Mouse (Mus musculus): ENCODE measurements at regions not wholly inside any gene's neighbourhood (a gene's known extent, or its start where the extent isn't known, plus 50 kb on each side); places are given as distances from the start of the nearest gene placed in this dataset.

- DNase-seq (ENCODE audit: low spot score): peak; percentile 10
Observed at GRCm38 (mm10) chr1:35786668-35787213, 281.5 kb upstream of the Hs6st1 start.

GRCm38 (mm10) chr1:35797064-35797463 lies 271.1 kb upstream of the Hs6st1 start:
- DNase-seq (ENCODE audit: low spot score): no peak

GRCm38 (mm10) chr1:35797526-35797925 lies 270.7 kb upstream of the Hs6st1 start:
- DNase-seq (ENCODE audit: low spot score): no peak

- DNase-seq (ENCODE audit: low spot score): no peak
Observed at GRCm38 (mm10) chr1:35805546-35805945, 262.7 kb upstream of the Hs6st1 start.

GRCm38 (mm10) chr1:35806329-35806728 lies 261.9 kb upstream of the Hs6st1 start:
- DNase-seq (ENCODE audit: low spot score): no peak

- DNase-seq (ENCODE audit: low spot score): no peak
Observed at GRCm38 (mm10) chr1:35806731-35807130, 261.5 kb upstream of the Hs6st1 start.

- DNase-seq (ENCODE audit: low spot score): no peak
Observed at GRCm38 (mm10) chr1:35808894-35809293, 259.3 kb upstream of the Hs6st1 start.

- DNase-seq (ENCODE audit: low spot score): no peak
Observed at GRCm38 (mm10) chr1:35809341-35809740, 258.9 kb upstream of the Hs6st1 start.

- DNase-seq (ENCODE audit: low spot score): no peak
Observed at GRCm38 (mm10) chr1:35810571-35811342, 257.4 kb upstream of the Hs6st1 start.

- no peak for DNase-seq (ENCODE audit: low spot score)
Observed at GRCm38 (mm10) chr1:35811380-35811779, 256.8 kb upstream of the Hs6st1 start.

GRCm38 (mm10) chr1:35811795-35812194 lies 256.4 kb upstream of the Hs6st1 start:
- DNase-seq (ENCODE audit: low spot score): no peak

GRCm38 (mm10) chr1:35813625-35814024 lies 254.6 kb upstream of the Hs6st1 start:
- peak; percentile 49 for DNase-seq (ENCODE audit: low spot score)

GRCm38 (mm10) chr1:35814207-35814606 lies 254.0 kb upstream of the Hs6st1 start:
- no peak for DNase-seq (ENCODE audit: low spot score)

- DNase-seq (ENCODE audit: low spot score): no peak
Observed at GRCm38 (mm10) chr1:35814751-35815150, 253.4 kb upstream of the Hs6st1 start.

GRCm38 (mm10) chr1:35821791-35822190 lies 246.4 kb upstream of the Hs6st1 start:
- no peak for DNase-seq (ENCODE audit: low spot score)

GRCm38 (mm10) chr1:35822376-35823202 lies 245.6 kb upstream of the Hs6st1 start:
- DNase-seq (ENCODE audit: low spot score): no peak

- no peak for DNase-seq (ENCODE audit: low spot score)
Observed at GRCm38 (mm10) chr1:35823496-35823895, 244.7 kb upstream of the Hs6st1 start.

- no peak for DNase-seq (ENCODE audit: low spot score)
Observed at GRCm38 (mm10) chr1:35823981-35824880, 244.0 kb upstream of the Hs6st1 start.

GRCm38 (mm10) chr1:35825531-35825966 lies 242.7 kb upstream of the Hs6st1 start:
- no peak for DNase-seq (ENCODE audit: low spot score)

- no peak for DNase-seq (ENCODE audit: low spot score)
Observed at GRCm38 (mm10) chr1:35826575-35827114, 241.6 kb upstream of the Hs6st1 start.

GRCm38 (mm10) chr1:35827471-35827870 lies 240.7 kb upstream of the Hs6st1 start:
- no peak for DNase-seq (ENCODE audit: low spot score)

- no peak for DNase-seq (ENCODE audit: low spot score)
Observed at GRCm38 (mm10) chr1:35834180-35834579, 234.0 kb upstream of the Hs6st1 start.

All from lung, postnatal 25 days (tissue).